Mouse (Mus musculus) small intestine, adult 2 months (tissue): ENCODE results near the gene Scaf4.

Experiments used
- CTCF ChIP-seq: fragments of 200-500 bp; IDR thresholded peaks from 2 replicates; pipeline ENCODE4 v1.5.1; 2012; ENCODE audit warnings: low read depth, mild to moderate bottlenecking, control low read depth, inconsistent platforms, low read length, moderate library complexity, mixed read lengths; ENCODE audit not compliant: insufficient replicate concordance, insufficient read length; ENCODE audit errors: extremely low read depth
- POLR2A ChIP-seq: fragments of 200-500 bp; IDR thresholded peaks from 2 replicates; pipeline ENCODE4 v1.6.1; 2012; ENCODE audit warnings: low read depth, mild to moderate bottlenecking, control low read depth, inconsistent platforms, low read length, moderate library complexity

DNA sequence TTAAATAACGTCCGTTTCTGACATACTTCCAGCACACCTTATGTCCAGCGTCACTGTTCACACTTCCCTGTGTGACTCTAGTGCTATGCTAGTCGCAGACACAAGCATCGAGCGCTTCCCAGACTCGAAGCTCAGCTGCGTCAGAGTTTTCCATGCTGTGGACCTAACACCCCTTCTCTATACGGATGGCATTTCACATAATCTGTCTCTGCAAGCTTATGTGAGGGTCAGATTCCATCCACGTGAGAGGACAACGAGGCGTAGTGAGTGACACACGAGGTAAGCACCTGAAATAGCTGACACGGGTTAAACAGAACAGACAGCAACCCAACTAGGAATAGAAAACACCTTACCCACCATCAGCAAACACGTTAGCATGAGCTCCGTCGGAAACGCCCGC lies 82.2 kb downstream of the Scaf4 start:
- TF ChIP-seq POLR2A (no peak), CTCF (no peak)
